Mouse (Mus musculus) fat pad, adult 2 months (tissue): ENCODE data around the gene Adap2.
"Not testable (repeated sequence)": the region's sequence is repeated elsewhere in the genome, so short reads cannot be mapped to it uniquely, and the experiment has no call there.

Source experiments
- DNase-seq: peaks from one replicate; pipeline ENCODE4 v3.0.0-alpha.2; 2011; ENCODE audit warnings: low read depth, low spot score; ENCODE audit errors: extremely low read depth

The Adap2 gene

DNA sequence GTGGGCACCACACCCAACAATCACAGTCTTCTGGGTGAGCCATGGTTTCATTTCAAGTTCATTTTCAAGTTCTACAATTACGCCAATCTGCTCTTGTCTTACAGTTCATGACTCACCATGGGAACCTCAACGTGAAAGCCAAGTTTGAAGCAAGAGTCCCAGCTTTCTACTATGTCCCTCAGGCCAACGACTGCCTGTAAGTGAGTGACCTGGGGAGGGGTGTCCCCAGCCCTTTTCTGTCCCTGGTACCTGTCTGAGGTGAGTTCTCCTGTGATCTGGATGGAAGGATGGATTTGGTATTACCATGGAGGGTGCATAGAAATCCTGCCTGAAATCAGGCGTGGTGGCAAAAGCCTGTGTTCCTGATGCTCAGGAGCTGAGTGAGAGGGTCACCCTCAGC lies 2.9 kb downstream of the Adap2 start:
- no peak for DNase-seq

DNA sequence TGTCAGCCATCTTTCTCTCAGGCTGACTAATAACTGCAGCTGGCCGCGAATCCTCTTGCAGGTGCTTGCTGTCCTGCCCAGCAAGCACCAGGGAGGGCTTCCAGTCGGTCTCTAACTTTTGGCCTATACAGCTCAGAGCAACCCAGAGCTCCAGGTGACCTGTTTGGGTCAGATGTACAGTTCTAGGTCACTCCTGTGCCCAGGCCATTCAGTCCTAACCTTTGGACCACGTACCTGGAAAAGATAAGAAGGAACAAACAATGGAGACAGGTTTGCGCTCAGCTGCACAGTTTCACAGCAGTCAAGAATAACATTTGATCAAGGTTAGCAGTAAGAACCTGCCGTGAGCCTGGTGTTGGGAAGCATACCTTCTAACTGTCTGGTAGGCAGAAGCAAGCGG lies 5.1 kb downstream of the Adap2 start:
- DNase-seq = no peak

DNA sequence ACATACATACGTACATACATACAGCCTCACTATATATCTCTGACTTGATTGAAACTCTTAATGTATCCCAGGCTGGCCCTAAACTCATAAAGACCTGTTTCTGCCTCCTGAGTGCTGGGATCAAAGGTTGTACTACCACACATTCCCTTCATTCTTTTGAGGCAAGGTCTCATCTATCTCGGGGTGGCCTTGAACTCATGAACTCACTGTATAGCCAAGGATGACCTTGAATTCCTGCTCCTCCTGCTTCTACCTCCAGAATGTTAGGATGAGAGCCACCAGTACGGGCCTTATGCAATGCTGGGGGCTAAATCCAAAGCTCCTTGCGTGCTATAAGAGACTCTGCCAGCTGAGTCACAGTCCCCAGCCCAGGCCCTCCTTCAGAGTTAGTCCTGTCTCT lies 7.1 kb downstream of the Adap2 start:
- DNase-seq = no peak

DNA sequence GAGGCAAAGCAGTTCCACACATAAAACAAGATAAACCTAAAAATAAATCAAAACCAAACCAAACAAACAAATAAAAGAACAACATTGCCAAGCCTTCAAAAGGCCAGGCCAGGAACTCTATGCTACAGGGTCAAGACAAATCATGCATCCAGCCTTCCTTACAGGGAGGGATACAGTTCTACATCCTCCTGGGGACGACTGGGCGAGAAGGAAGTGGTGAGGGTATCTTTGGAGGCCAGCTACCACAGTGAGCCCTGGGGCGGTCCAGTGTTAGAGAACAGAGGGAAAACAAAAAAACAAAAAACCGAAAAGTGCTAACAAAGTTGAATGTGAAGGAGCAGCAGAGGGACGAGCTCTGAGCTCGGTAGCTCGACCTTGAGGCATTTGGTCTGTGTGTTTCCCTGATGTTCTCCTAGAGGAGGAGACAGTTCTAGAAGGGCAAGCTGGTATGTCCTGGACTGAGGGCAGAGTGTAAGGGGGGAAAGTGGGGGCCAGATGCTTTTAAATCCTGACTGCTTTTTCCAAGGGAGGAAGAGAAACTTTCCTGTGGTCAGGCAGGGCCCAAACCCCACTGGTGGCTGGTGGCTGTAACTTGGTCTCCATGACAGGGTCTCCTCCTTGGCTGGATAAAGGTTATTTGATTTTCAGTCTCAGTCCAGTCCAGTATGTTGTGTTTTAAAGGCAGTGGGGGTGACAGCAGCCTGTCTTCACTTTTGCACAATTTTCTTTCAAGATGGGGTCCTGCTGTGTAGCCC lies 9.6 kb downstream of the Adap2 start:
- DNase-seq = no peak

DNA sequence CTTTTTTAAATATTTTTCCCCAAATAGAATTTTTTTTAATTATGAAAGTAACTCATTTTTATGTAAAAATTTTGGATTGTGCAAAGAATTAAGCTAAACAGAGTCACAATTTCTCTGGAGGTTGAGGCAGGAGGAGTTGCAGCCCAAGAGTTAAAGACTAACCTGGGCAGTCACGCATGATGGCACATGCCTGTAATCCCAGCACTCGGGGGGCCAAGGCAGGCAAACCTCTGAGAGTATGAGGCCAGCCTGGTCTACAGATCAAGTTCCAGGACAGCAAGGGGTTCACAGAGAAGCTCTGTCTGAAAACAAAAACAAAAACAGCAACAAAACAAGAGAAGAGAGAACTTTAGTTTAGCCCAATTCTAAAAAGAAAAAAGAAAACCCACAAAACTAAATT lies 10.3 kb downstream of the Adap2 start:
- DNase-seq = no peak

DNA sequence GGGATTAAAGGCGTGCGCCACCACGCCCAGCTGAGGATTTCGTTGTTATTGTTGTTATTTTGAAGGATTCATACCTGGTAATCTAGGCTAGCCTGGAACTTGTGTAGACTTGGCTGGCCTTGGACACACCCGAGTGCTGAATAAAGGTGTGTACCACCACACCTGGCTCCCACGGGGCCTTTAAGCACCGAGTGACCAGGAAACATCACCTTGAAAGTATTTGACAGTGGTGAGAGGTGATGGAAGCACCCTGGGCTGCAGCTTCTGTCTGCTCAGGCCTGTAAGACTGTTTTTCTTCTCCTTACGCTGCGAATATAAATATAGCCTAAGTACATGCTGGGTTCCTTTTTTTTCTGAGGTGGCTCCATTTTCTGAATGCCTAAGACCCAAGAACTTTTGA lies 14.2 kb downstream of the Adap2 start:
- no peak for DNase-seq

DNA sequence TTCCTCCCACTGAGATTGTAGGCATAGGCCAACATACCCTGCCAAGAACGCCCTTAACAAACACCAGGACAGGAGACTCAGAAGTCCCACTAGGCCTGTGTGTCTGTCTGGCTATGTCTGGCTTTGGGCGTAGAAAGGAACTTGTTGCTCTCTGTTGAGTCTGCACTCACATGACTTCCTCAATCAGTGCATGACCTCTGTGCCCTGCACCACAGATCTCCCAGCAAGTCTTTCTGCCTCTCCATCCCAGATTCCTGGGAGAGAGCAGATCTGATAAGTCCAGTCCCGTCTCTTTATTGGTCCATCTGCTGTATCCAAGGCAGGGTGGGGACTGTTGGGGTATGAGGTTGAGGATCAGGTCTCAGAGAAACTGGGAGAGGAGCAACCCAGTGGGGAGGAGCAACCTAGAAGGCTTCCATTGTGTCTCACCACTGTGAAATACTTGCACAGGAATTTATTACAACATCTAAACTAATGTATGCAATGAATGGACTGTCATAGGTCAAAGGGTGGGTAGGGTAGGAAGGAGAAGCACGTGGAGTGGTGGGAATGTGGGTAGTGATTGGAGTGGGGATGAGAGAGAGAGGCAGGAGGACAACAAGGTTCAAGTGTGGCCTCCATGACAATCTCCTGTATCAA lies 14.8 kb downstream of the Adap2 start:
- DNase-seq = no peak

DNA sequence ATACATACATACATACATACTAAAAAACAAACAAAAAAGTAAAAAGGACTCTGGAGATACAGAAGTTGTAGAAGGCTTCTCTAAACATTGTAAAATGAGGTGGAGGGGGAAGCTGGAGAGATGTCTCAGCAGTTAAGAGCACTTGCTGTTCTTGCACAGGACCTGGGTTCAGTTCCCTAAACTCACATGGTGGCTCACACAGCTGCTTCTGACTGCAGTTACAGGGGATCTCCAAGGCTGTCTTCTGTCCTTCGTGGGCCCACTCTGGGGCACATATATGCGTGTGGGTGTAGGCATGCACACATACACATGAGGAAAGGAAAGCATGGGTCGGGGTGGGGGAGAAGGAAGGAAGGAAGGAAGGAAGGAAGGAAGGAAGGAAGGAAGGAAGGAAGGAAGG lies 15.7 kb downstream of the Adap2 start:
- no peak for DNase-seq

DNA sequence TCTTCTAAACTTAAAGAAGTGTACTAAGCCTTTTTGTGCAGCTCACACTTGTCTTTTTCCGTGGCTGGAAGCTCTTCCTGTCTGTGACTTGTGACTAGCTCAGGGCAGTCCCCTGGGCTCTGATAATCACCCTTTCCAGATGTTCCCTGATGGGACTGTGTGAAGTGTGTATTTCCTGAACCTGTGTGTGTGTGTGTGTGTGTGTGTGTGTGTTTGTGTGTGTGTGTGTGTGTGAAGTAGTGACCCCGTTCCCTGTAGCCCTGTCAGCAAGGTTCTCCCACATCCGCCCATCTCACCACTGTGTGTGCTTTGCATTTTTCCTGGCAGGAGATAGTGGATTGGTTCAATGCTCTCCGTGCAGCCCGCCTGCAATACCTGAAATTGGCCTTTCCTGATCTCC lies 16.4 kb downstream of the Adap2 start:
- no peak for DNase-seq

DNA sequence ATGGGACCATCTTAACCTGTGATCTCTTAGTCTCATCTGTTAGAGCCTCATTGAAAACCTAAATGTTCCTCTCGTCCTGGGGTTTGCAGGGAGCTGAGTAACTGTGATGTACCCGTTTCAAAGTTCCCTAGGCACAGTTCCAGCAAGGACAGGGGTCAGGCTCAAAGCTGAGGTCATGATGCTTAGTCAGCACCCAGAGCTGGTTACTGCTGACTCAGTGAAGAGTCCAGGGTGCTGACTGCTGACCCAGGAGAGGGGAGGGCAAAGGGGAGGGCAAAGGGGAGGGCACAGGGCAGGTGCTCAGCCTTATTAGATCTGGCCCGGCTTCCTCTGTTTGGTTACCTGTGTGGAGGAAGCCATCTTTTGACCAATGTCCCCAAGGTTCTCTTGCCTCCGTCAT lies 18.0 kb downstream of the Adap2 start:
- DNase-seq = no peak

DNA sequence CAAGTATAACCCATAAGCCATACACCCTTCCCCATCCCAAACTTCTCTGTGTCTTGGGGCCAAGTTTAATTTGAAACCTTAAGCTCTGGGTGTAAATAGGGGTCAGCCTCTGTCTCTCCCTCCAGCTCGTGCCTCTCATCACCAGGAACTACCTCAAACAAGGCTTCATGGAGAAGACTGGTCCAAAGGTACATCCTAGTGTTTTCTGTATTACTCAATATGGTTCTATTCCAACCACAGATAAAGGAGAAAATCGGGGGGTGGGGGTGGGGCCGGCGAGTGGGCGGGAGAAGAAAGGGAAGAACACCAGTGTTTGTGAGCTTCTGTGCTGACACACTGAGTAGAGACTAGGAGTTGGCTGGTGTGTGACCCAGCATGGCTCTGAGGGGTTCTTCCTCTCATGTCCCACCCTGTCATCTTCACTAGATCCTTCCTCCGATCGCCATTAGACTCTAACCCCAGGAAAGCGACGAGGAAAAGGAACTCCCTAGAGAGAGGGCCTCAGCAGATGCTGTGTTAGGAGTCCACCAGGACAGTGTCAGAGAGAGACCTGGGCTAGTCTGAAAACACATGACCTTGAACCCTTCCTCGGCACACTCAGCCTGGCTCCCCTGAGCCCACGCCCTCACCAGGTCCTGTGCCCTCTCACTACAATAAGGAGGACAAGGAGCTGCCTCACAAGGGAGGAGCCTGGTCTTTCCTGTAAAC lies 20.2 kb downstream of the Adap2 start:
- no peak for DNase-seq

DNA sequence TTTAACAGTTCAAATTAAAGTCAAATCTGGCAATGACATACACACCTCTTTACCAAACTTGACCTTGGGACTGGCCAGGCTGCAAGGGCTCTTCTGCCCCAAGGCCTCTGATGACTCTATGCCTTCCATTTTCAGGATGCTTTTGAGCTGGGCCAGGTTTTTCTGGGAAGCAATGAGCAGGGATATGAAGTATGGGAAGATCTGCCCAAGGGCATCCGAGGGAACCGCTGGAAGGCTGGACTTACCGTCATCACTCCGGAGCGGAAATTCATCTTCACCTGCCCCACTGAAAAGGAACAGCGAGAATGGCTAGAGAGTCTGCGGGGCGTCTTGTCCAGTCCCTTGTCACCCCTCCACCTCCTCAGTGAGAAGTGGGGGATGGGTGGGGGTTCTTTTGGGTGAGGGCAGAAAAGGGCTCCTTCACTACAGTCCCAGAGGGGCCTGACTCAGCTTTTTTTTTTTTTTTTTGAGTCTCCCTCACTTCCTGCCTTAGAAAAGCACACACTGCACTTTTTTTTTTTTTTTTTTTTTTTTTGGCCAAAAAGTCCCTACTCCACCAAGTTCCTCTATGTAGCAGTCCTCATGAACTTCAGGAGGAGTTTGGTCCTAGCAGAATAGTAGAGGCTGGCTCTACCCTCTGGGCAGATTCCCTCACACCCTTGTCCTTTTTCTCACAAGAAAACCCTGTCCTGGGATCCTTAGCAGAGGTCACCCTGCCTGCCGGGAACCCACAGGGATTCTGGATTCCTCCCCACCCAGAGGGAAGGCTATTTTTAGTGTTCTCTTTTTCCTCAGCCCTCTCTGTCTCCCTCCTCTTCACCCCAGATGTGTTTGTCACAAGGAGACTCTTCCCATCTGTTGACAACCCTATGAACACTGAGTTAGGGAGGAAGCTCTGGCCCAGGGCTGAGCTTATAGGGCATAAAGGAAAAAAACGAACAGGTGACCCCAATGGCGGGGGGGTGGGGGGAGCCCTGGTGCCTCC lies 23.3 kb downstream of the Adap2 start:
- DNase-seq = no peak

DNA sequence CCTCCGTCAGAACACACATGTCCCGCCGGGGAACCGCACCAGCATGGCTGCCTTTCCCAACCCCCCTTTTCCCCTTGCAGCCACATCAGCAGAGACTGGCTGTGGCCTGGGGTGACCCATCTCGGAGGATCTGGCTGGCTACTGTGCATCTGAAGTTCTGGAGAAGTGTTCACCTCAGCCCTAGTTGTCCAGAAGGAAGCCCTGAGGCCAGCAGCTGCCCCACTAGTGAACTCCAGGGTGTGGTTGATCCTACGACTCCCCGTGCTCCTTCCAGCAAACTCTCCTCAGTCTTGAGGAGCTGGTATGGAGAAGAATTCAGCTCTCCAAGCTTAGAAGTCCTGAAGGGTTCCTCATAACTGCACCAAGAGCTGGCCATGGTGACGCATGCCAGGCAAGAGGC lies 24.4 kb downstream of the Adap2 start:
- DNase-seq = no peak

DNA sequence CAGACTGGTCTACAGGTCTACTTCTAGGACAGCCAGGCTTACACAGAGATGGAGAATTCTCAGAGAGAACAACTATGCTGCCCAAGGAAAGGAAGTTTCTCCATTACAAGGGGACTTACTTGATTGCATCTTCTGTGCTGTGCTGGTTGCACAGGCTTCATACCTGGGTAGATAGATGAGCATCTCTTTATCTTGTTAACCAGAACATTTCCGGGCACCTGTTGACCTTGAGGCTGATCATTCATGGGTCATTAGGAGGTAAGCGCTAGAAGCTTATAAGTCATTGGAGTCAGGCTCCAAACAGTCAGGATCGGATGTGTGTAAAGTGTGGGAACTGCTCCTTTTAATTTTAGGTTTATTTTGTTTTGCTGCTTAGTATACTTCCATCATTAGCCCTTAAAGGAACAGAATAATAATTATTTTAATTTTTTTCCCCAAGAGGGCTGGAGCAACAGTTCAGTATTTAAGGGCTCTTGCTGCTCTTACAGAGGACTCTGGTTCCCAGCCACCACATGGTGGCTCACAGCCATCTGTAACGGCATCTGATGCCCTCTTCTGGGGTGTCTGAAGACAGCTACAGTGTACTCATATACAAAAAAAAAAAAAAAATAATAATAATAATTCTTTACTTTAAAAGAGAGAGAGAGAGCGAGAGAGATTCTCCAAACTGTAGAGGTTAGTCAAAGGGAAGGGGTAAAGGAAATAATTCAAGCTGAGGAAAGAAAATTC lies 27.3 kb downstream of the Adap2 start:
- DNase-seq = no peak

DNA sequence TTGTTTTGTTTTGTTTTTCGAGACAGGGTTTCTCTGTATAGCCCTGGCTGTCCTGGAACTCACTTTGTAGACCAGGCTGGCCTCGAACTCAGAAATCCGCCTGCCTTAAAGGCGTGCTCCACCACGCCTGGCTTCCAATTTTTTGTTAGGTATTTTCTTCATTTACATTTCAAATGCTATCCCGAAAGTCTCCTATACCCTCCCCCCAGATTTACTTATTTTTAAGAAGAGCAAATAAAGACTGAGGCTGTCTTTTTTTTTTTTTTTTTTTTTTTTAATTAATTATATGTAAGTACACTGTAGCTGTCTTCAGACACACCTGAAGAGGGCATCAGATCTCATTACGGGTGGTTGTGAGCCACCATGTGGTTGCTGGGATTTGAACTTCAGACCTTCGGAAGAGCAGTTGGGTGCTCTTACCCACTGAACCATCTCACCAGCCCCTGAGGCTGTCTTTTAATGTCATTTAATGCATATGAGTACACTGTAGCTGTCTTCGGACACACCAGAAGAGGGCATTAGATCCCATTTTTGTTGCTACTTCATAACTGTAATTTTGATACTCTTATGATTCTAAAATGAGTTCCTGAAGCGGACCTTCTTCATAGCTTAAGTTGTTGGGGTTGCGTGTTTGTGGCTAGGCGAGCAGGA lies 29.3 kb downstream of the Adap2 start:
- DNase-seq = not testable (repeated sequence)

DNA sequence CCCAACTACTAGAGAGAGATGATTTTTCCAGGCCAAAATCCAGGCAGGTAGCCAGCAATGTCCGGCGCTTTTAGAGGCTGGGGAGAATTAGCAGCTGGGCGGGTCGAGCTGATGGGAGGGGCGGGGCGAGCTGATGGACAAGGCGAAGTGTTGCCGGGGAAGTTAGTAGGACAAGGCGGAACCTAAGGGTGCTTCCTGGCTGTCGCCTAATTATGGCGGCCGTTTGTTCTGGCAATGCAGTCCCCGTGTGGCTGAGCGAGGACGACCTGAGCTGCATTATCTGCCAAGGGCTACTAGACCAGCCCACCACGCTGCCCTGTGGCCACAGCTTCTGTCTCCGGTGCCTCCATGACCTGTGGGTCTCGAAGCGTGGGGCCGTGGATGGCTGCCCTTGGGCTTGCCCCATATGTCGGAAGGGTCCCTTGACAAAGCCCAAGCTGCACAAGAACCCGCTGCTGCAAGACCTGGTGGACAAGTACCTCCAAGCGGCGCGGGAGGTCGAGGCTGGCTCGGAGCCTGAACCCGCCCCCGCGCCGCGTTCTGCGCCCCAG lies 29.9 kb downstream of the Adap2 start, which contains the start of gene Rnf135:
Rnf135 (plus strand) TSS at position 147 of the 551 bp plus-strand sequence.
- peak; percentile 52 for DNase-seq

DNA sequence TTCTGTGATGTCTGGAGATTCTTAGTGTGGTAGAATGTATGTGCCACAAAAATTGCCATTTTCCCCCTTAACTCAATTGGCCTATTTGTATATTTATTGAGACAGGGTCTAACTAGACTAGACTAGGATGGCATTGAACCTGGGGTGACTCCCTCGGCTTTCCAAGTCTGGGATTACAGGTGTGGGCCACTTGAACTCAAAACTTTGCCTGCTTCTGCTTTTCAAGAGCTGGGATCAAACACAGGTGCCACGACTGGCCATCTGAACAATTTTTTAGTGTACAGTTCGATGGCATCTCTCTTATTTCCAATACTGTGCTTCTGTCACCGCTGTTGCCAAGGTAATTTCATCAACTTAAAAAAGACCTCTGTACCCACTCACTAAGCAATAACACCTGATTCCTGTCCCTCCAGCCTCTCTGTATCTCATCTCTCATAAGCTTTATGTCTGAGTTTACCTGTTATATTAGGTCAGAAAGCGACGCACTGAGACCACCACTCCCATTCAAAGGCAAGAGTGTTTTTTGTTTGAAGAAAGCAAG lies 30.7 kb downstream of the Adap2 start:
- DNase-seq = no peak

DNA sequence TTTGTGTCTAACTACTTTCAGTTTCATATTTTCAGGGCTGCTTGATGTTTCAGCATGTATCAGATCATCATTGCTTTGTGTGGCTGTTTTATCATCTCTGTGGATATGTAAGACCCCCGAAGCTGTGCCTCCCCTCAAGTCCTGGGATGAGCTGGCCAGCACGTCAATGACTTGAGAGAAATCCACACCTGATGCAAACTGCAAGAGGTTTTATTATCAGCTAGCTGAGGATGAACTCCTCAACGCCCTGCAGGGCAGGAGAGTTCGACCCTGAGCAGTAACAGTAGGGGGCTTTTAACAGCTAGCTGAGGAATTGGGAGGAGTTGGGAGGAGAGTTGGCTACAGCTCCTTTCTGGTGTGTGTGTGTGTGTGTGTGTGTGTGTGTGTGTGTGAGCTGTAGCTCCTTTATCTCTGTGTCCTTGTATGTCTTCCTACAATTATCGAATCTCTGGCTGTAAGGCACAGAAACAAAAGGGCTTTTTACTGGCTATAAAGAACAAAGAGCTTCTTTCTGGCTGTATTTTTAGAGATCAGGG lies 31.6 kb downstream of the Adap2 start:
- not testable (repeated sequence) for DNase-seq

DNA sequence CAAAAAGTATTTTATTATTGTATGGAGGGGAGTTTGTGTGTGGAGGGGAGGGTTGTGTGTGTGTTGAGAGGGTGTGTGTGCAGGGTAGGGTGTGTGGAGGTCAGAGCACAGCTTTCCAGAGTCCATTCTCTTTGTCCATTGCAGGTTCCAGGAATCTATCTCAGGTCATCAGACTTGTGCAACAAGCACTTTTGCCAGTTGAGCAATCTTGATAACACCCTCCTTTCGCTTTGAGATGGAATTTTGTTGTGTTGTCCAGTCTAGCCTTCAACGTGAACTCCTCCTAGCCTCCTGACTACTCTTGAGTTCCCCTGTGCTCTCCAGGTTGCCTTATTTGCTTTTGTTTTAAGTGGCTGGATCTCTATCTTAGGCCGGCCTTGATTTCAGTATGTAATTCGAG lies 36.4 kb downstream of the Adap2 start:
- no peak for DNase-seq
